Mouse (Mus musculus): ENCODE results near the gene Hspa4.
"Not testable (repeated sequence)": the region's sequence is repeated elsewhere in the genome, so short reads cannot be mapped to it uniquely, and the experiment has no call there.

The Hspa4 gene

DNA sequence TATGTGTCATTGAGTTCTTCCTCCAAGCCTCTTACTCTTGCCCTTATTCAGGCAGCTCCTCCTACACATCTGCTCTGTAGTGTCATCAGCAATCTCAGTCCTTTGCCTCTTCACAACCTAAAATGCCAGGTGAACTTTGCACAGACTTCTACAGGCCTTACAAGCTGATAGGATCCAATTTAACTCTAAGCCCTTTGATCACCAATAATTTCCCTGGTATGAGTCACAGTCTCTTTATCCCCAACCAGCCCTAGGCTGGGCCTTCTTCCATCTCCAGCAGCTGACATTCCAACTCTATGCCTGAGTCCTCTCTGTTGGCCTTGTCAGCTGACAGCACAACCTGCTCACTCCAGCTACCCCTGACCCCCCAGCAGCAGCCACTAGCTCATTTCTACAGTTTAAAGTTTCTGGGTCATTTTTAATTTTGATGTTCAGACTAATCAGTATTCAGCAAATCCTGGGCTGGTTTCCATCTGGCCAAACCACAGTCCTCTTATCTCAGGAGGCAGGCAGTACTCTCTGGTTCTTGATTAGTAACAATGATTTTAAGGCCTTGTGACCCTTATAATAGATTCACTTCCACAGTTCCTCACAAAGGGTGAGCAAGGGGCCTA, 8.1 kb upstream of the Hspa4 start:
- peak; percentile 68 to 86 for DNase-seq (ENCODE audit: inconsistent age in 2 of 2, low spot score in 1 of 2)

DNA sequence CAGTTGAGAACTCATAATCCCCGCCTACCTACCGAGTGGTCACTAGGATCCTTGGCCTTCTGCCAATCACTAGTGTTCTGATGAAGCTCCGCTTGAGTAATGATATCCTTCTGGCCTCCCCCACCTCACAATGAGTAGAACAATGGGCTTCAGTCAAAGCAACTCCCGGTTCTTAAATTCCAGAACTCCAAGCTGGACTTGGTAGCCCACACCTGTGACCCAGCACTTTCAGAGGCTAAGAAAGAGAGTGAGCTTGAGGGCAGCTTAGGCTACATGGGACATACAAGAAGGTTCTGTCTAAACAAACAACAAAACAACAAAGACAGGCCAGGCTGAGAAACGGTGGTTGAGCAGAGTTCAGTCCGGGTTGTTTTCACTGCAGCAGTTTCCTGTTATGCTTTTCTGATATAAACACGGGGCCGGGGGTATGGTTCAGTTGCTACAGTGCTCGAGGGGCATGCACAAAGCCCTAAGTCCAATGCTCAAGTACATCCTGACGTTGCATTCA, 7.4 kb upstream of the Hspa4 start:
- peak; percentile 34 to 70 for DNase-seq (ENCODE audit: inconsistent age in 2 of 2, low spot score in 1 of 2)

DNA sequence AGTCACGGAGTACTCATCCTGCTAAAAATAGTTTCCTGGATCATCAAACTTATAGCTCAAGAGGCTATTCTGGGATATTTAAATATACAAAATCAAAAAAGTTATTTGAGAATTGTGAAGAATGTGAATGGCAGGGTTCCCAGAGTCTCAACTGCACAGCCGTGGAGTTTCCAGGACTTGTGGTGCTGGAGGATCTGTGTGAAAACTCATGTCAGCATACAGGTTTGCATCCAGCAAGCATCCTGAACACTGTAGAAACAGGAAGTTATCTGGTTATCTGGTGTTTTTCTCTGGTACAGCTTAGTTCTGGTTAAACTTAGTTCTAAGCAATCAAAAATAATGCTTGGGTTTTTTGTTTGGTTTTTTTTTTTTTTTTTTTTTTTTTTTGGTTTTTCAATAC, 6.7 kb upstream of the Hspa4 start:
- DNase-seq (ENCODE audit: inconsistent age in 2 of 2, low spot score in 1 of 2): no peak

DNA sequence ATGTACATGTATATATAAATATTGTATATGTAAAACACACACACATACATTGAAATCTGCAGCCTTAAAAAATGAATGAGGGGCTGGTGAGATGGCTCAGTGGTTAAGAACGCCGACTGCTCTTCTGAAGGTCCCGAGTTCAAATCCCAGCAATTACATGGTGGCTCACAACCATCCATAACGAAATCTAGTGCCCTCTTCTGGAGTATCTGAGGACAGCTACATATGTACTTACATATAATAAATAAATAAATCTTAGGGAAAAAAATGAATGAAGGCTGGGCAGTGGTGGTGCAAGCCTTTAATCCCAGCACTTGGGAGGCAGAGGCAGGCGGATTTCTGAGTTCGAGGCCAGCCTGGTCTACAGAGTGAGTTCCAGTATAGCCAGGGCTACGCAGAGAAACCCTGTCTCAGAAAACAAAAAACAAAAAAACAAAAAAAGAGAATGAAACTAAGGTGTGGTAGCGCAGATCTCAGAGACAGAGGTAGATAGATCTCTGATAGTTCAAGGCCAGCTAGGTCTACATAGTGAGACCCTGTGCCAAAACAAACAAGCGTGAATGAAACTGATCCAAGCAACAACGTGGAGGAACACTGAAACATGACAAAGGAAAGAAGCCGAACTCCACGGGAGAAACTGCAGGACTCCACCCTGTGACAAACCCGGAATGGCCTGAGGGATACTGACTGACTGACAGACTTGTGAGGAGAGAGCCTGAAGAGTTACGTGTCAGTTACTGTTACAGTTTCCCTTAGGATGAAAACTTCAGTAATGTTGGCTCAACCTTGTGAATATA, 4.0 kb upstream of the Hspa4 start:
- DNase-seq (ENCODE audit: inconsistent age in 2 of 2, low spot score in 1 of 2): no peak

DNA sequence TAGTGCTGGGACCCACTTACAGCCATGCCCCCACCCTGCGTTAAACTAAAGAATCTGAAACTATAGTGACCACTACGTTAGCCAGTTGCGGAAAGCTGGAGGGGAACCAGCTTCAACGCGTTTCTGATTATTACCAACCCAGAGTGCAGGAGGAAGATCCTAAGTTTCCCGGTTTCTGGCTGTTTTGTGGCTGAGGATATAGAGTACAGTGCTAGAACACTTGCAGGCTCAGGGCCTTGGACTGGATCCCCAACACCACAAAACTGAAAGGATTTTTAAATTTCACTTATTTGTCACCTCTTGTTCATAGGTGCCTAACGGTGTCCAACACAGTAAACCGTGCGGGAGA, 884 bp upstream of the Hspa4 start:
- DNase-seq (ENCODE audit: inconsistent age in 2 of 2, low spot score in 1 of 2): no peak

DNA sequence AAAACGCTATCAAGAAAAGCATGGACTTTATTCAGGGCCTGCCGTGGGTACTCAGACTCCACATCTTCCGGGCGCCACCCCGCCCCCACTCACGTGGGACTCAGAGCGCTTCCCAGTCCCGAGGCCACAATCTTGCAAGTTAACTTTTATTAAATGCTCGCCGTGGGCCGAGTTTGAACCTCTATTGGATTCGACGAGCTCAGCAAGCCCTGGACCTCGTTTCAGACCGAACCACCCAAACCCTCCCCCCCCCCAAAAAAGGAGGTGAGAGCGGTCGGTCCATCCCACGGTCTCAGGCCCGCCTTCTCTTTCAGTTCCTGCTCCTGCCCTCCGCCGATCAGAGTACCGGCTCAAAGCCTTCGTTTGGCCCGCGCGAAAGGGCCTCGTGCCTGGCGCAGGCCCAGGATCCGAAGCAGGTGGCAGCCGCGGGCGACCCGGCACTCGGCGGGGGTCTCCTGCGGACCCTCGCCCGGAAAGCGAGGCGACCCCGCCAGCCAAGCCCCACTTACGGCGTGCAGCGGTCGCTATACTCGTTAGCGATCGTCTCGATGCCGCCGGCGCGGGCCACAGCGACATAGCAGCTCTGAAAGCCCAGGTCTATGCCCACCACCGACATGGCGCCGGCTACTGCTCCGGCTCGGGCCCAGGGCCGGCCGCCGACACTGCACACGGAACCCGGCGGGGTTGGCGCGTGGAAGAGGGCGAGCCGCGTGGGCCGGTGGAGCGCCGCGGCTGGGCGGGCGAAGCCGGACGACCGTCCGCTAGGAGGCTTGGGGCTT, 517 bp downstream of the Hspa4 start:
- peak; percentile 79 to 89 for DNase-seq (ENCODE audit: inconsistent age in 2 of 2, low spot score in 1 of 2)

DNA sequence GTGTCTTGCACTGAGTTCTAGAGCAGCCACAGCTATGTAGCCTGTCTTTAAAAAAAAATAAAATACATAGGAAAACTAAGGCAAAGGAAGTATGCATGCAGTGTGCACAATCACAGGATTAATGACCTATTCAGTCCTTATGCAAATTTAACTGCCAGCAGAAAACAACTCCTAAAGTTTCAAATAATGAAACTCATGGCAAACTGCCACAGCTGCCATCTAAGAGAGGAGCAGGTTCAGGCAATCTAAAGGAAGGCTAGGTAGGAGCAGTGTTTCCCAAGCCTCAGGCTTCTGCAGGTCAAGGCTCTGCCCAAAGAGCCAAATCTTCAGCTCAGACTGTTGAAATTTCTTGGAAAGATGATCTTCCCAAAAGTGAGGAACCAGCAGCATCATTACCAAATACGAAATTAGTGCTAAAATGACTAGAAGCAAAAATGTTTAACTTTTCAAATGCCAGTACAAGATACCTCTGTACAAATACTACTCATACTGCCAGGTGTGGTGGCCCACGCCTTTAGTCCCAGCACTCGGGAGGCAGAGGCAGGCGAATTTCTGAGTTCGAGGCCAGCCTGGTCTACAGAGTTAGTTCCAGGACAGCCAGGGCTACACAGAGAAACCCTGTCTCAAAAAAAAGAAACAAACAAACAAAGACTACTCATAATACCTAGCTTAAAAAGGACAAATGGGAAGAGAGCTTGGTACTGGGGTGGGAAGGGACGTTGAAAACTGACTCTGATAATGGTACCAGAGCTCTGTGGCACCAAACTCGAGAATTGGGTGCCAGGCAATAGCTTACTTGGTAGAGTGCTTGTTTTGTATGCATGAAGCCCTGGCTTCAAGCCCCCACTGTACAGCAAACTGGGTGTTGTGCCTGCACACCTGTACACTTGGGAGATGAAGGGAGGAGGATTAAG, 2.1 kb downstream of the Hspa4 start:
- DNase-seq (ENCODE audit: inconsistent age in 2 of 2, low spot score in 1 of 2): no peak

DNA sequence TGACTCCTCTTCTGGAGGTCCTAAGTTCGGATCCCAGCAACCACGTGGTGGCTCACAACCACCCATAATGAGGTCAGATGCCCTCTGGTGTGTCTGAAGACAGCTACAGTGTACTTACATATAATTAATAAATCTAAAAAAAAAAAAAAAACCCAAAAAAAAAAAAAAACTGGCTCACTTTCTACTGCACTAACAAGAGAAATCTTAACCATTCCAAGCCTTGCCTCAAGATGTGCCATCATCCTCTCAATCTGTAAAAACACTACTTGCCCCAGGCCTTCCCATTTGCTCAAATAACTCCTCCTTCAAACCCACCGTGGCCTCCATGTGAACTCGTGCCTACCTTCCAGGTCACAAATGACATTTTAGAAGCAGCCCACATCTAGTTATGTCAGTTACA, 3.4 kb downstream of the Hspa4 start:
- DNase-seq (ENCODE audit: inconsistent age in 2 of 2, low spot score in 1 of 2): no peak

DNA sequence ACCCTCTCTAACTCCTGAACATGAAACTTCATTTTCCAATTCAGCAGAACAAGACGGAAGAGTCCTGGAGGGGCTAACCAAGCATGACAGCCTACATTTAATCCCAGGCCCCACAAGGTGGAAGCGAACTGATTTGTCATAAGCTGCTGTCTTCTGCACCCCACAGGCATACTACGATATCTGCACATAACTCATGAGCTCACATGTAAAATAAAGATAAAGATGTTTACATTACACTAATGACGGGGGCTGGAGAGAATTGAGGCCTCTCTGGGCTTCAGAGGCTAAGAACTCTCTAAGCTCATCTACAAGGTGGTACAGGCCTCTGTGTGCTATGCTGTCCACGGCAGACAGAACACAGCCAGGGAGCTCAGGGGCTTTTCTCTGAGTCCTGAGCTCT, 5.8 kb downstream of the Hspa4 start:
- no peak for DNase-seq (ENCODE audit: inconsistent age in 2 of 2, low spot score in 1 of 2)

DNA sequence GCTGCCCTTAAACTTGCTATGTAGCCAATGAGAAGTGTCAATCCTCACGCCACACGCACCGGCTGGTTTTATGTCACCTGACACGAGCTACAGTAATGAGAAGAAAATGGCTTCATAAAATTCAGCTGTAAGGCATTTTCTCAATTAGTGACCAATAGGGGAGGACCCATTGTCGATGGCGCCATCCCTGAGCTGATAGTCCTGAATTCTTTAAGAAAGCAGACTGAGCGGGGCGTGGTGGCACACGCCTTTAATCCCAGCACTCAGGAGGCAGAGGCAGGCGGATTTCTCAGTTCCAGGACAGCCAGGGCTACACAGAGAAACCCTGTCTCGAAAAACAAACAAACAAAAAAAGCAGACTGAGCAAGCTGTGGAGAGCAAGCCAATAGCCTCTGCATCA, 9.4 kb downstream of the Hspa4 start:
- no peak for DNase-seq (ENCODE audit: inconsistent age in 2 of 2, low spot score in 1 of 2)

DNA sequence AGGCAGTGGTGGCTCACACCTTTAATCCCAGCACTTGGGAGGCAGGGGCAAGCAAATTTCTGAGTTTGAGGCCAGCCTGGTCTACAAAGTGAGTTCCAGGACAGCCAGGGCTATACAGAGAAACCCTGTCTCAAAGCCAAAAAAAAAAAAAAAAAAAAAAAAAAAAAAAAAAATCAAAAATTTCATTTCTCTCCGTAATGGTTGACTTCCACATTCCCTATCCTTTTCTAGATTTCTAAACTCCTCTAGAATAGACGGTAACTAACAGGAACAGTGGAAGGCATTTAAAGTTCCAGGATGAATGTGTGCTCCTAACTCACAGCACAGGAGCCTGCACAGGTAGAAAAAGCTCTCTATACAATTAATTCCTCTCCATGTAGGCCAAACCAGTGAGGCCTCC, 10.1 kb downstream of the Hspa4 start:
- DNase-seq (ENCODE audit: inconsistent age in 2 of 2, low spot score in 1 of 2): not testable (repeated sequence)

DNA sequence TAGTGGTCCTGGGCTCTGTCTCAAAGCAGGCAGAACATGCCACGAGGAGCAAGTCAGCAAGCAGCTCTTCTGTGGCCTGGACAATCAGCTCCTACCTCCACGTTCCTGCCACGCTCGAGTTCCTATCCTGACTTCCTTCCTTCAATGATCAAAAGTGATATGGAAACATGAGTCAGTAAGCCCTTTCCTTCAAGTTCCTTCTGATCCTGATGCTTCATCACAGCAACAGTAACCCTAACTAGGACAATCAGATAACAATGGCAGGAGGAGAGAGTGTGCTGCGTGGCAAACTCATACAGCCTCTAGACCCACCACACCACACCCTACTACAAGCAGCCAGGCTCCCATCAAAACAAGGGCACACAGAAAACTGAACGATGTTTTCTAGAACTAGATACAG, 14.4 kb downstream of the Hspa4 start:
- DNase-seq (ENCODE audit: inconsistent age in 2 of 2, low spot score in 1 of 2): no peak

DNA sequence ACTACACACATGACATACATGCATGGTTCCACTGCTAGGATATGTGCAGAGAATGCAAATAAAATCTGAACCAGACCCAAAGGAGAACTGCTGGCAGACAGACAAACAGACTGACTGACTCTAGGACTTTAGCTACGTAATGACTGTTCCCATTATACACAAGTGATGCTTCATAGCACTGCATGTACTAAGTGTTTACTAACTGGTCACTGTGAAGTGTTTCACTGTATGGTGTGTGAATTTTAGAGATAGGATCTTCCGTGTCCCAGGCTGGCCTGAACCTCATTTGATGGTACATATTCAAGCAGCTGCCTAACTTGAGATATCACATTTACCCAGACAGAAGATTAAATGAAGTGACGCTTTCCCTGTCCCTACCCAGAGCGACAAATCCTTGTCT, 21.8 kb downstream of the Hspa4 start:
- no peak for DNase-seq (ENCODE audit: inconsistent age in 2 of 2, low spot score in 1 of 2)

DNA sequence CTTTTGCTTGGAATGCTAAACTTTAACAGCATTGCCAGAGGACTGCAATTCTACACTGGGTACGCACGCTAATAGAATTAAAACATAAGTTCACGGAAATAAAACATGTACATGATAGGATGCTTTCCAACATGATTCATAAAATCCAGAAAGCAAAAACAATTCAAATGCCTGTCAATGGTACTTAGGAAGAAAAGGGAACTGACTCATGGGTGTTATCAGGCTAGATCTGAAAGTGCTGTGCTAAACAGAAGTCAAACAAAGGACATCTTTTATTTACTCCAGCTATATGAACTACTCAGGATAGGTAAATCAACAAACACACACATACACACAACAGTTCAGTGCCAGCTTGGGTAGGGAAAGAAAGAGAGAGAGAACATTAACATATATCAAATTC, 24.9 kb downstream of the Hspa4 start:
- no peak for DNase-seq (ENCODE audit: inconsistent age in 2 of 2, low spot score in 1 of 2)

DNA sequence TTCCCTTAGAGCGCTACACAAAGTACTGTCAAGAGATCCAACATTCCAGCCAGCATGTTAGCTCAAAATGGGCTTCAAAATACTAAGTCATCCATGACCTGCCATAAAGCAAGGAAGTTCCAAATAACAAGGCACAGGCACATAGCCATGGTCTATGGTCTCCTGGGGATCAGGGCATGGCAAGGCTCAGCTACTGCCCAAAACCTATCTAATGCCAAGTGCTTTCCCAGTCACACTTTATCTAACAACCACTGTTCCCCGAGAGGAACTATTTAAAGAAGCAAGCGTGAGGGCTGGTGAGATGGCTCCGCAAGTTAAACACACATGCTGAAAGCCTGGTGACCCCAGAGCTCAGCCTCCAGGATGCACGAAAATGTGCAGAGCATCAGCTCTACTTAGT, 26.9 kb downstream of the Hspa4 start:
- no peak for DNase-seq (ENCODE audit: inconsistent age in 2 of 2, low spot score in 1 of 2)

DNA sequence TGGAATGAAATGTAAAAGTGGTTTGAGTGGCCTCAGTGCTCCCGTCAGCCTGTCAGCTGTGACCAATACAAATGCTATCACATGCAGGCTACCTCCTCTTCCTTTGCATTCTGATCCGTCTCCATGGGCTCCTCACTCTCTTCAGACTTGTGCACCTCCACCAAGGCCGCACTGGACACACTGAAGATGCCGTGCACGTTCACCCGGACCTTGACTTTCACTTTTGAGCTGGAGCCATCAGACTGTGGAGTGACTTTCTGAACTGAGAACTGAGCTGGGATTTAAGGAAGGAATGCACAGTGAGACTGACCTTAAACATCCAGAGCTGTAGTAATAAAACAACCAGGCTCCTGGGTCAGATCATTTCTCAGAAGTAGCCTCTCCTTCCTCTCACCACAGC, 30.7 kb downstream of the Hspa4 start:
- DNase-seq (ENCODE audit: inconsistent age in 2 of 2, low spot score in 1 of 2): peak; percentile 64 to 82

DNA sequence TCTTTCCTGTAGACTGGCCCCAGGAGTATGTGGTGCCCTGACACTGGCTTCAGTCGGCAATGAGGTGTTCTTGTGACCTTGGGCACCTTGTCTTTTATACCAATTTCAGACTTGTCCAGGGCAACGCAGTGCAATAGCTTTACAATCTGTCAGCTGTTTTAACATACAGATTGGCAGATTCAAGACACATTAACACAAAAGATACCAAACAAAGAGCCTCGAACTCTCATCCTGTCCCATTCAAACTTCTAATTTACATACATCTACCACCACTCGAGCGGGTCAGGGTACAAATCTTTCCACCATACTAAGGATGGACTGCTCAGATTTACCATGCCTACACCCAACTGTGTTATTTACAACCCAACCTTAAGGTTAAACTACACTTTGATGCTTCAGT, 39.7 kb downstream of the Hspa4 start:
- no peak for DNase-seq (ENCODE audit: inconsistent age in 2 of 2, low spot score in 1 of 2)

DNA sequence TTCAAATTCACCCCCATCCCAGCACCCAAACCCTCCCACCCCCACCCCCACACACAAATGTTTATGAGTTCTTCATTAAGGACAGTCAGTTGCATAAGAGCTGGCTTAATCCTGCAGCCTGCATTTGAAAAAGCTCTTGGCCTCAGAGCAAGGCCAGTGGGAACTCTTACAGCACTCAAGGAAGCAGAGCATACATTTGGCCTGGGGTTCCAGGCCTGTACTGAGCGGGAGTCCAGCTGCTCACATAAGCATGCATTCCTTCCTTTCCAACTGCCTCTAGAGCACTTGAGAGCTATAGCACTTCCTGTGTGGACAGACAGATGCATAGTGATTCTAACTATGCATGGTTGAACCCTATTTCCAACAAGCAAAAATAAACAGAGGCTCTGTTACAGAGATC, 40.2 kb downstream of the Hspa4 start:
- DNase-seq (ENCODE audit: inconsistent age in 2 of 2, low spot score in 1 of 2): peak in 1 of 2 experiments; percentile 72

DNA sequence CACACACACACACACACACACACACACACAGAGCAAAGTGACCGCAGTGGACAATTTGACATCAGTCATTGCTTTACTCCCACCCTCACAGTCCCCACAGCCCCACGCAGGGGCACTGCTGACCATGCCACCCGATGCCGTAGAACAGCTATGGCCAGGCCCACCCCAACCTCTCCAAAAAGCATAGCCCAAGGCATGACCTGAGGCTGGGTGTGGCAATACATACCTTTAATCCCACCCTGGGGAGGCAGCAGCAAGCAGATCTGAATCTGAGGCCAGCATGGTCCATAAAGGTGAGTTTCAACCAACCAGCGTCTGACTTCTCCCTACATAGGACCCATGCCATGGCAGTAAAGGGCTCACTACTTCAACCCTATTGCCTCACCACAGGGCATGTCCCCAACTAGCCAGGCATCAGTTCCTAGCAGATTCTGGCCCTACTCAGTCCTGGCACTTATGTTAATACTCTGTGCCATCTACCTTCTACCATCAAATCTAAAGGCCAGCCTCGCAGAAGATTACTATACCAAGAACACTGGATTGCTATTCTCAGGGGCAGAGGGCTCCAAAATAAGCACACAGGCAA, 41.1 kb downstream of the Hspa4 start:
- DNase-seq (ENCODE audit: inconsistent age in 2 of 2, low spot score in 1 of 2): peak in 1 of 2 experiments; percentile 42

DNA sequence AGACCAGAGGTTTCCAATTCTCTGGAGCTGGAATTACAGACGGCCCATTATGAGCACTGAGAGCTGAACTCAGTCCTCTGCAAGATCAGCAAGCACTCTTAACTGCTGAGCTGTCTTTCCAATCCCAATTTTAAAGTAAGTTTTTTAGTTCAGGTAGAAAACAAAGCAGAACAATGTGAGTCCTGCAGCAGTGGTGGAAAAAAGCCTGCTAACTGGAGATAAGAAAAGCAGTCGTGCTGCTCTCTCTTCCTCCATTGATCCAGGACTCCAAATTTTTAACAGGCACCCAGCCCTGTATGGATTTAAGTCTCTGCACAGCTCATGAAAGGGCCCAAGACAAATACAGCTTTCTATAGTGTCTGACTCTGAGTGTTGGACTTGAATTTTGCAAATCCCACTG, 43.3 kb downstream of the Hspa4 start:
- no peak for DNase-seq (ENCODE audit: inconsistent age in 2 of 2, low spot score in 1 of 2)

DNA sequence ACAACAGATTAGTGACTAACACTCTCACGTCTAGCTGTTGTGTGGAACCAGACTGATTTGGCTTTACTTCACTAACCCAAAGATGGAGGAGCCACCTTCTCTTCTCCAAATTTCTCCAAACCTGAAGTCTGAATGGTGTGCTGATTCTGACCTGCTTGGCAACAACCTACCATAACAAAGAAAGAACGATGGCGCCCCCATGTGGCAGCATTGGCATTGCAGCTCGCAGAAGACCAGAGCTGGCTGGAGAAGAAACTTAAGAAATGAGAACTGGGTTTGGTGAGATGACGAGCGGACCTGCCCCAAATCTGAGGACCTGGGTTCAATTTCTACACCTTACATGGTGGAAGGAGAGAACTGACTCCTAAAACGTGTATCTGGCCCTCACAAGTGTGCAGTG, 45.3 kb downstream of the Hspa4 start:
- peak; percentile 78 to 93 for DNase-seq (ENCODE audit: inconsistent age in 2 of 2, low spot score in 1 of 2)
